Mouse (Mus musculus) lung, adult 2 months (tissue): ENCODE measurements around the gene Pkdrej.

Experiments
- CTCF ChIP-seq: fragments of 200-500 bp; IDR thresholded peaks from 2 replicates; pipeline ENCODE4 v1.5.1; 2011; ENCODE audit warnings: mild to moderate bottlenecking, low read length, control low read depth; ENCODE audit not compliant: insufficient read depth
- POLR2A ChIP-seq: fragments of 200-500 bp; IDR thresholded peaks from 2 replicates; pipeline ENCODE4 v1.6.1; 2011; ENCODE audit warnings: low read depth, mild to moderate bottlenecking, control low read depth, low read length, borderline replicate concordance; ENCODE audit errors: extremely low read depth

- TF ChIP-seq POLR2A (no peak), CTCF (no peak)
Measured at GRCm38 (mm10) chr15:85783146-85783545, 38.4 kb downstream of the Pkdrej start.
